Mouse (Mus musculus): ENCODE measurements around the gene Nckipsd.
A peak's percentile ranks its signal among the peaks of the same experiment; 100 is the strongest.

- no peak for TF ChIP-seq CTCF (IDR thresholded peaks at IDR 0.05; ENCODE audit: low read depth)
- peak; percentile 82 for TF ChIP-seq EP300 (IDR thresholded peaks at IDR 0.05; ENCODE audit: low read depth)
These were observed 15.9 kb upstream of the Nckipsd start for GRCm38 (mm10) chr9:108792307-108792706.
